Mouse (Mus musculus) liver, postnatal 0 days (tissue): Measurements from ENCODE around the gene Prom1.

Experiments
- CTCF ChIP-seq: sonication (generic); IDR thresholded peaks from 2 replicates; pipeline ENCODE4 v1.5.1; 2016; ENCODE audit warnings: antibody characterized with exemption, low read depth
- EP300 ChIP-seq: IDR thresholded peaks from 2 replicates; pipeline ENCODE4 v1.6.1; 2016; ENCODE audit warnings: antibody characterized with exemption, low read depth, mild to moderate bottlenecking

DNA sequence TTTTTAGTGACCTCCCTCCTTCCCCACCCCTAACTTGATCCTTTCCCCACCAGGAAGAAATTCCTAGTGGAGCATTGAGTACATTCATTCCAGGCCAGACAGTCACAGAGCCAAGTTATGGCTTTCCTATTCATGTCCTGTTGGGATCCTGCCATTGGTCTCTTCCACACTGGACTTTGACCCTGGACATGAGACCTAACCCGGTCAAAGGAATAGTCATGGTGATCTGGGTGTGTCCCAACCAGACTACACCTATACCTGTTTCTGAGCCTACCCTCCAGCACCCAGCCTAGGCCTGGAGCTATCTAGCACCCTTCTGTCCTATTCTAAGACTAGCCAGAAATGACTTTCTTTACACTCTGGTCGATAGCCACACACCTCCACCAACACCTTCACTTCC is 11.3 kb upstream of the Prom1 start:
- TF ChIP-seq CTCF = no peak
- no peak for TF ChIP-seq EP300
